Mouse (Mus musculus): ENCODE results near the gene Anks1. TPM values are rescaled to one million over a fixed set of nuclear protein-coding genes. Genes with fewer than 3 reads are reported as not detected.

Anks1 gene
- polyA plus RNA-seq, 1 experiment from 2014 or later: 22.5 TPM

DNA sequence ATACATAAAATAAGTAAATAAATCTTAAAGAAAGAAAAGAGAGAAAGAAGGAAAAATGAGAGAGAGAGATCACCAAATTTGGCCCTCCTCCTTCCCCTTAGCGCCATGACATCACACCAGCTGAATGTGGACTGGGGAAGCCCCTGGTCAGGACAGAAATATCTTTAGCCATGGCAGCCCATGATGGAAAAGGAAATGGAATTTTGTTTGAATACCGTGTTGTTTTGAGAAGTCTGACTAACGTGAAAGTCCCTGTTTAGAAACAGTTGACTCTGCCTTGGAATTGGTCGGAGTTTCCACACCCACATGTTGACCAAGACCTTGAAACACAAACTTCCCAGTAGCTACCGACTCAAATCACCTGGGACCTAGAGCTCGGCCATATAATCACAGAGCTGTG is 195.3 kb downstream of the Anks1 start:
- H3K36me3 ChIP-seq: no peaks in the 10 kb centered on the region
- no peak for ATAC-seq (ENCODE audit: insufficient number of reproducible peaks, insufficient read depth, low FRiP score, low TSS enrichment)
- no peak overlapping the region for H3K27ac ChIP-seq
- H3K9me3 ChIP-seq: no peaks in the 10 kb centered on the region
- H3K4me3 ChIP-seq: no peak overlapping the region
- H3K4me1 ChIP-seq: peaks cover 12% of the 10 kb centered on the region
- H3K4me2 ChIP-seq (replicated peaks): no peak overlapping the region
- H3K27me3 ChIP-seq: no peaks in the 10 kb centered on the region
- H3K9ac ChIP-seq: no peak overlapping the region
- 83% methylated on average over 6 of the region's 6 CpGs for WGBS

- 74% methylated on average over 6 of the region's 6 CpGs for WGBS
Measured at GRCm38 (mm10) chr17:28106352-28106751, 197.2 kb downstream of the Anks1 start.

GRCm38 (mm10) chr17:28107275-28107674 is 198.2 kb downstream of the Anks1 start:
- Histone ChIP-seq H3K27ac (no peak overlapping the region), H3K4me3 (no peak overlapping the region), H3K4me2 (replicated peaks) (no peak overlapping the region), H3K4me1 (peaks cover 18% of the 10 kb centered on the region), H3K36me3 (no peaks in the 10 kb centered on the region), H3K27me3 (no peaks in the 10 kb centered on the region), H3K9ac (no peak overlapping the region), H3K9me3 (no peaks in the 10 kb centered on the region)
- WGBS: 18% methylated on average over 14 of the region's 14 CpGs
- ATAC-seq (ENCODE audit: insufficient number of reproducible peaks, insufficient read depth, low FRiP score, low TSS enrichment): no peak

More at GRCm38 (mm10) chr17:28106352-28106751, 197.2 kb downstream of the Anks1 start:
- ATAC-seq (ENCODE audit: insufficient number of reproducible peaks, insufficient read depth, low FRiP score, low TSS enrichment): no peak
- Histone ChIP-seq H3K4me2 (replicated peaks) (no peak overlapping the region), H3K9me3 (no peaks in the 10 kb centered on the region), H3K4me3 (no peak overlapping the region), H3K9ac (no peak overlapping the region), H3K36me3 (no peaks in the 10 kb centered on the region), H3K27ac (no peak overlapping the region), H3K4me1 (peaks cover 24% of the 10 kb centered on the region), H3K27me3 (no peaks in the 10 kb centered on the region)

- Histone ChIP-seq H3K27ac (no peak overlapping the region), H3K27me3 (no peaks in the 10 kb centered on the region), H3K36me3 (no peaks in the 10 kb centered on the region), H3K9me3 (no peaks in the 10 kb centered on the region), H3K4me1 (peaks cover 24% of the 10 kb centered on the region), H3K4me2 (replicated peaks) (no peak overlapping the region), H3K9ac (no peak overlapping the region), H3K4me3 (no peak overlapping the region)
- WGBS: 86% methylated on average over 8 of the region's 8 CpGs
- no peak for ATAC-seq (ENCODE audit: insufficient number of reproducible peaks, insufficient read depth, low FRiP score, low TSS enrichment)
Measured at GRCm38 (mm10) chr17:28112266-28112665, 203.2 kb downstream of the Anks1 start.

Other genes with a start within 250 kb of the Anks1 start
- gene Spdef, start 180.4 kb upstream of the Anks1 start, polyA plus RNA-seq (2016; fragmentation: Nextera tagmentation; extraction: Ambion mirVana): 0.40 and 0.71 TPM in 2 replicates
- 17.9 and 18.9 TPM in 2 replicates for gene D17Wsu92e, start 88.7 kb upstream of the Anks1 start, polyA plus RNA-seq (2016; fragmentation: Nextera tagmentation; extraction: Ambion mirVana)
- gene Snrpc, start 71.2 kb upstream of the Anks1 start, polyA plus RNA-seq (2016; fragmentation: Nextera tagmentation; extraction: Ambion mirVana): 348 and 358 TPM in 2 replicates
- gene Uhrf1bp1, start 52.9 kb upstream of the Anks1 start, polyA plus RNA-seq (2016; fragmentation: Nextera tagmentation; extraction: Ambion mirVana): 9.2 and 10.1 TPM in 2 replicates
- 98.3 and 104 TPM in 2 replicates for gene Taf11, start 538 bp downstream of the Anks1 start, polyA plus RNA-seq (2016; fragmentation: Nextera tagmentation; extraction: Ambion mirVana)
- gene Tcp11, start 171.3 kb downstream of the Anks1 start, polyA plus RNA-seq (2016; fragmentation: Nextera tagmentation; extraction: Ambion mirVana): 1.7 and 1.9 TPM in 2 replicates
- gene Scube3, start 232.8 kb downstream of the Anks1 start, polyA plus RNA-seq (2016; fragmentation: Nextera tagmentation; extraction: Ambion mirVana): 10.8 TPM in 2 replicates